Mouse (Mus musculus): ENCODE measurements around the gene Immp2l.

Gene Immp2l

GRCm38 (mm10) chr12:41047085-41047766, 23.3 kb downstream of the Immp2l start:
- no peak for DNase-seq (ENCODE audit: low read depth, low spot score)

- DNase-seq (ENCODE audit: low read depth, low spot score), result no peak
These were observed 27.1 kb downstream of the Immp2l start for GRCm38 (mm10) chr12:41050945-41051344.

- DNase-seq (ENCODE audit: low read depth, low spot score), result no peak
These were observed 29.0 kb downstream of the Immp2l start for GRCm38 (mm10) chr12:41052897-41053296.

- no peak for DNase-seq (ENCODE audit: low read depth, low spot score)
These were observed 30.3 kb downstream of the Immp2l start for GRCm38 (mm10) chr12:41054006-41054791.

- DNase-seq (ENCODE audit: low read depth, low spot score), result no peak
These were observed 32.1 kb downstream of the Immp2l start for GRCm38 (mm10) chr12:41055941-41056340.

GRCm38 (mm10) chr12:41063281-41063680, 39.4 kb downstream of the Immp2l start:
- no peak for DNase-seq (ENCODE audit: low read depth, low spot score)

- no peak for DNase-seq (ENCODE audit: low read depth, low spot score)
These were observed 58.0 kb downstream of the Immp2l start for GRCm38 (mm10) chr12:41081843-41082242.

GRCm38 (mm10) chr12:41084370-41085089, 60.6 kb downstream of the Immp2l start:
- DNase-seq (ENCODE audit: low read depth, low spot score), result no peak

- DNase-seq (ENCODE audit: low read depth, low spot score), result no peak
These were observed 66.1 kb downstream of the Immp2l start for GRCm38 (mm10) chr12:41089931-41090366.

- no peak for DNase-seq (ENCODE audit: low read depth, low spot score)
These were observed 66.9 kb downstream of the Immp2l start for GRCm38 (mm10) chr12:41090771-41091170.

- no peak for DNase-seq (ENCODE audit: low read depth, low spot score)
These were observed 67.4 kb downstream of the Immp2l start for GRCm38 (mm10) chr12:41091316-41091715.

- no peak for DNase-seq (ENCODE audit: low read depth, low spot score)
These were observed 72.2 kb downstream of the Immp2l start for GRCm38 (mm10) chr12:41096045-41096444.

- peak; percentile 20 for DNase-seq (ENCODE audit: low read depth, low spot score)
These were observed 73.5 kb downstream of the Immp2l start for GRCm38 (mm10) chr12:41097406-41097805.

- no peak for DNase-seq (ENCODE audit: low read depth, low spot score)
These were observed 85.1 kb downstream of the Immp2l start for GRCm38 (mm10) chr12:41109011-41109410.

- peak; percentile 15 for DNase-seq (ENCODE audit: low read depth, low spot score)
These were observed 87.6 kb downstream of the Immp2l start for GRCm38 (mm10) chr12:41111456-41111855.

- DNase-seq (ENCODE audit: low read depth, low spot score), result no peak
These were observed 88.2 kb downstream of the Immp2l start for GRCm38 (mm10) chr12:41112137-41112536.

GRCm38 (mm10) chr12:41118358-41118757, 94.5 kb downstream of the Immp2l start:
- DNase-seq (ENCODE audit: low read depth, low spot score), result no peak

- no peak for DNase-seq (ENCODE audit: low read depth, low spot score)
These were observed 95.8 kb downstream of the Immp2l start for GRCm38 (mm10) chr12:41119657-41120056.

GRCm38 (mm10) chr12:41123207-41123606, 99.3 kb downstream of the Immp2l start:
- DNase-seq (ENCODE audit: low read depth, low spot score), result no peak

GRCm38 (mm10) chr12:41134885-41135284, 111.0 kb downstream of the Immp2l start:
- DNase-seq (ENCODE audit: low read depth, low spot score), result no peak

GRCm38 (mm10) chr12:41159543-41159942, 135.7 kb downstream of the Immp2l start:
- DNase-seq (ENCODE audit: low read depth, low spot score), result no peak

- DNase-seq (ENCODE audit: low read depth, low spot score), result no peak
These were observed 143.9 kb downstream of the Immp2l start for GRCm38 (mm10) chr12:41167802-41168201.

All from retina, adult 2 months (tissue).